Mouse (Mus musculus): ENCODE measurements around the gene Adamtsl1. TPM values are rescaled to one million over a fixed set of nuclear protein-coding genes. Genes with fewer than 3 reads are reported as not detected.
A peak's percentile ranks its signal among the peaks of the same experiment; 100 is the strongest.

The Adamtsl1 gene
- polyA plus RNA-seq, 1 experiment from 2014 or later: 6.9 TPM

DNA sequence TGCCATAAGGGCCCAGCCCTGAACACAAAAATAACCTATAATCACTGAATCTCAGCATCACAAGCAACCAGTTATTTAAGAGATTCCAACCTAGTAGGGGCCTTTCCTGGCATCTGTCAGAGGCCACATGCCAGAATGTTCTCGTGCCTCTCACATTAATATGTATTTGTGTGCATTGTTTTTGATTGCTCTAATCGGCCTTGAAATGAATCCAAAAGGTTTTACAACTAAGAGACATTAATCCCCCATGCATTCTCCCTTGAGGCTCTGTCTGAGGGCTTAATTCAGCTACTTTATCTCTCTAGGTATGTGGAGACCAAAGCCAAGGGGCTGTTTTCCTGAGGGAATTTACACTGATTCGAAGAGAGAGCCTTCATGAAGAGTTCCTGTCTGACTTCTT, 250.5 kb downstream of the Adamtsl1 start:
- DNase-seq (ENCODE audit: low spot score): no peak
- H3K9me3 ChIP-seq: no peaks in the 10 kb centered on the region
- H3K27ac ChIP-seq (replicated peaks): no peak overlapping the region
- H3K4me1 ChIP-seq: peaks cover 22% of the 10 kb centered on the region
- 67% methylated on average over 3 of the region's 3 CpGs for WGBS
- no peaks in the 10 kb centered on the region for H3K27me3 ChIP-seq (replicated peaks; ENCODE audit: low read depth, poor library complexity, severe bottlenecking)
- no peak overlapping the region for H3K4me3 ChIP-seq
- no peaks in the 10 kb centered on the region for H3K36me3 ChIP-seq (replicated peaks)

GRCm38 (mm10) chr4:85767666-85768065, 253.7 kb downstream of the Adamtsl1 start:
- DNase-seq (ENCODE audit: low spot score): no peak
- H3K27me3 ChIP-seq (replicated peaks; ENCODE audit: low read depth, poor library complexity, severe bottlenecking): no peaks in the 10 kb centered on the region
- H3K4me3 ChIP-seq: no peak overlapping the region
- H3K27ac ChIP-seq (replicated peaks): peak overlapping the region; percentile 69
- no peaks in the 10 kb centered on the region for H3K9me3 ChIP-seq
- no peaks in the 10 kb centered on the region for H3K36me3 ChIP-seq (replicated peaks)
- 58% methylated on average over 6 of the region's 6 CpGs for WGBS
- H3K4me1 ChIP-seq: peaks cover 28% of the 10 kb centered on the region

GRCm38 (mm10) chr4:85768107-85768506, 254.1 kb downstream of the Adamtsl1 start:
- DNase-seq (ENCODE audit: low spot score): peak; percentile 52
- 24% methylated on average over 5 of the region's 5 CpGs for WGBS
- Histone ChIP-seq H3K36me3 (replicated peaks) (no peaks in the 10 kb centered on the region), H3K4me3 (no peak overlapping the region), H3K27ac (replicated peaks) (peak overlapping the region; percentile 69), H3K9me3 (no peaks in the 10 kb centered on the region), H3K27me3 (replicated peaks; ENCODE audit: low read depth, poor library complexity, severe bottlenecking) (no peaks in the 10 kb centered on the region), H3K4me1 (peaks cover 28% of the 10 kb centered on the region)

- no peak for DNase-seq (ENCODE audit: low spot score)
- Histone ChIP-seq H3K4me3 (no peak overlapping the region), H3K27ac (replicated peaks) (no peak overlapping the region), H3K9me3 (no peaks in the 10 kb centered on the region), H3K4me1 (peaks cover 9% of the 10 kb centered on the region), H3K27me3 (replicated peaks; ENCODE audit: low read depth, poor library complexity, severe bottlenecking) (peaks cover 4% of the 10 kb centered on the region; the same call in 1 of the 2 replicates), H3K36me3 (replicated peaks) (no peaks in the 10 kb centered on the region)
- WGBS: 10% methylated on average over 5 of the region's 5 CpGs
These were observed 268.5 kb downstream of the Adamtsl1 start for GRCm38 (mm10) chr4:85782511-85782910.

DNA sequence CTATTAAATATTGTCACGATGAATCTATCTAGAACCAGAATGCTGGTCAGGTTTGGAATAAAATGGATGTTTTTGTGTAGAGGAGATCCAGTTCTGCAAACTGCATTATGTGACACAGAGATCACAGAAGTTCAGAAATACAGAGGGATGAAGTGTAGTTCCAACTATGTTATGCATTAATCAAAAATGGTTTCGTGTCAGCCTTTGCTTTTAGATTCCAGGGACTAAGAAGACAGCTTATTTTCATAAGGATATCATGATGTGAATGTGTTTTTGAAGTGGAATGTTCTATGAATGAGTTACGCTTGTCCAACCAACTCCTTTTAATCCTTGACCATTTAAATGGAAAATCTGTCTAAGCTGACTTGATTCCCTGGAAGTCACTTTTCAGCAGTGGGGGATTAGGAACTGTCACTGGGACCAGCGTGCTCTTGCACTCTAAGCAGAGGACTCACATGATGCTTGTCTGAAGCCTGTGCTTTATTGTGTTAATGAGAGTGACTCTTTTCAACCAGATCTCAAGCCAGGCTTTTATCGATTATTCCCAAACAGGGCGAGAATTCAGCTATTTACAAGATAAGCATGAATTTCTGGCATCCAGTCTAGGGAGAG, 269.9 kb downstream of the Adamtsl1 start:
- H3K4me1 ChIP-seq: peaks cover 9% of the 10 kb centered on the region
- H3K4me3 ChIP-seq: no peak overlapping the region
- no peaks in the 10 kb centered on the region for H3K9me3 ChIP-seq
- H3K27me3 ChIP-seq (replicated peaks; ENCODE audit: low read depth, poor library complexity, severe bottlenecking): peaks cover 4% of the 10 kb centered on the region; the same call in 1 of the 2 replicates
- H3K27ac ChIP-seq (replicated peaks): no peak overlapping the region
- 53% methylated on average over 6 of the region's 6 CpGs for WGBS
- H3K36me3 ChIP-seq (replicated peaks): no peaks in the 10 kb centered on the region
- no peak for DNase-seq (ENCODE audit: low spot score)

GRCm38 (mm10) chr4:85784428-85784827, 270.5 kb downstream of the Adamtsl1 start:
- H3K27me3 ChIP-seq (replicated peaks; ENCODE audit: low read depth, poor library complexity, severe bottlenecking): 0 out of 2 replicates have a peak, but pooled peaks cover 4% of the 10 kb centered on the region
- no peaks in the 10 kb centered on the region for H3K9me3 ChIP-seq
- DNase-seq (ENCODE audit: low spot score): no peak
- H3K4me3 ChIP-seq: no peak overlapping the region
- no peak overlapping the region for H3K27ac ChIP-seq (replicated peaks)
- peaks cover 9% of the 10 kb centered on the region for H3K4me1 ChIP-seq
- no peaks in the 10 kb centered on the region for H3K36me3 ChIP-seq (replicated peaks)
- 61% methylated on average over 4 of the region's 4 CpGs for WGBS

GRCm38 (mm10) chr4:85790226-85790625, 276.3 kb downstream of the Adamtsl1 start:
- Histone ChIP-seq H3K4me3 (no peak overlapping the region), H3K36me3 (replicated peaks) (no peaks in the 10 kb centered on the region), H3K27me3 (replicated peaks; ENCODE audit: low read depth, poor library complexity, severe bottlenecking) (no peaks in the 10 kb centered on the region), H3K27ac (replicated peaks) (no peak overlapping the region), H3K9me3 (no peaks in the 10 kb centered on the region), H3K4me1 (no peaks in the 10 kb centered on the region)
- 52% methylated on average over 2 of the region's 2 CpGs for WGBS
- DNase-seq (ENCODE audit: low spot score): peak; percentile 46

DNA sequence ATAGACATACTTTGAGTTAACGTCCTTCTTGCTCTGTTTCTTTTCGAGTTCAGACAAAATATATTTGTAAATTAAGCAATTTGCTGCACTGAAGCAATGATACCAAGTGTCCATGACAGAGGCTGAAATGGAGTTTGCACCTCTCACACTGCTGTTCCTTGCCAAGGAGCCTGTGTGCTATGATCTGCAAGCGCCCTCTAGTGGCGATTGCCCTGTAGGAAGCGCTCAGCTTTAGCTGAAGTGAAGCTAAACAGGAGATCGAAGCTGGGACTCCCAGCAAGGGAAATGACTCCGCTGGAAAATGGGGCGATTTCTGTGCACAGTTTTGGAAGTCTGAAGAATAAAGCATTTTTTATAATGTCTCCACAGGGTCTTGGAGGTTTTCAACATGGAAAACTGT, 287.8 kb downstream of the Adamtsl1 start:
- no peaks in the 10 kb centered on the region for H3K27me3 ChIP-seq (replicated peaks; ENCODE audit: low read depth, poor library complexity, severe bottlenecking)
- H3K36me3 ChIP-seq (replicated peaks): no peaks in the 10 kb centered on the region
- WGBS: 4% methylated on average over 8 of the region's 8 CpGs
- no peak overlapping the region for H3K27ac ChIP-seq (replicated peaks)
- no peak overlapping the region for H3K4me3 ChIP-seq
- peak; percentile 83 for DNase-seq (ENCODE audit: low spot score)
- H3K9me3 ChIP-seq: no peaks in the 10 kb centered on the region
- H3K4me1 ChIP-seq: no peaks in the 10 kb centered on the region

DNA sequence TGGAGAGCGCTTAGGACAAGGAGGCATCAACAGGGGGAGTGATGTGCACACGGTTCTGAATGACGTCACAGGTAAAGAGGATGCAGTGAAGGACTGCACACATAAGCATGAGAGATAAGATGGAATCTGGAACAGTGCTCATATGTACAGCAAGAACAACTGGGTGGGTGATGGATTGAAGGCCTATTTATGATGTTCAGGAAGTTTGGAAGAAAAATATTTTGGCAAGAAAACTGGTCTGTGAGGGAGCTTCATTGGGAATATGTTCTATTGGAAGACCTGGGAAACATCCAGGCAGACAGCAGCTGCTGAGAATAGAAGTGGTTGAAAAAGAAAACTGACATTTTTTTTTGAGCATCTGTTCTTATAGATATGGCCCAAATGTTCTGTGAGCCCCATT, 300.4 kb downstream of the Adamtsl1 start:
- no peaks in the 10 kb centered on the region for H3K4me1 ChIP-seq
- no peaks in the 10 kb centered on the region for H3K9me3 ChIP-seq
- no peaks in the 10 kb centered on the region for H3K27me3 ChIP-seq (replicated peaks; ENCODE audit: low read depth, poor library complexity, severe bottlenecking)
- no peaks in the 10 kb centered on the region for H3K36me3 ChIP-seq (replicated peaks)
- DNase-seq (ENCODE audit: low spot score): no peak
- H3K4me3 ChIP-seq: no peak overlapping the region
- 82% methylated on average over 3 of the region's 3 CpGs for WGBS
- no peak overlapping the region for H3K27ac ChIP-seq (replicated peaks)

DNA sequence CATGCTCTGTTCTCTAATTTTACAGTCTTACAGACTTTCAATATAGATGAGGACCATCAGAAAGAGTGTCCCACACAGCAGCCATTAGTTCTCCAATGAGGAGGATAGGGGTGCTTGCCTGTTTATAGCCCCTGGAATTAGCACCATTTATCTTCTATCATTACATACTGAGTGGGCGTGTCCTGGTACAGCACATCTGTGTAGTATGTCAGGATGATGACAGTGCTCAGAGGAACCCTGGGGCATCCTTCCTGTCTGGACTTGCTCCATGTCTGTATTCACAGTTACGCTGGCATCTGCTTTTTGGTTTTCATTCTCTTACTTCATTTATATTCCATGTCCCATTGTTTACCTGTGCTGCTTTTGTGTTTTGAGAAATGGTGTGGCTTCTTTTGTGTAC, 304.5 kb downstream of the Adamtsl1 start:
- no peaks in the 10 kb centered on the region for H3K27me3 ChIP-seq (replicated peaks; ENCODE audit: low read depth, poor library complexity, severe bottlenecking)
- no peak for DNase-seq (ENCODE audit: low spot score)
- no peaks in the 10 kb centered on the region for H3K9me3 ChIP-seq
- H3K36me3 ChIP-seq (replicated peaks): no peaks in the 10 kb centered on the region
- no peak overlapping the region for H3K27ac ChIP-seq (replicated peaks)
- H3K4me1 ChIP-seq: no peaks in the 10 kb centered on the region
- 72% methylated on average over 2 of the region's 2 CpGs for WGBS
- H3K4me3 ChIP-seq: no peak overlapping the region

DNA sequence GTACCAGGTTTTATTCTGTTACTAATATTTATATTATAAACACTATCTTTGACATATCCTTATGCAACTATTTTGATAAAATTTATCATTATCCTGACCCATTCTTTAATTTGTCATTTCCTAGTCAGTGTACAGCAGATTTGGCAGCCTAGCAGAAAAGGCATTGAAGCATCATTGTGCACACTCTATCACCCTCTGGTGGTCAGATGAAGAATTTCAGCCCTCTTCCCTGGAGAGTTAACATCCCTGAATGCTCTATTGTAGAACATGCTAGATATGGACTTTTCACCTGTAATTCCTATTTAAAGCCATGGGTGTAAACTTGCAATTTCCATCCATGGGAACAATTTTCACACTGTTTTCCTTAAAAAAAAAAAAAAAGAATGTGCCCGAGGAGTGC, 305.2 kb downstream of the Adamtsl1 start:
- Histone ChIP-seq H3K27ac (replicated peaks) (no peak overlapping the region), H3K4me3 (no peak overlapping the region), H3K4me1 (peaks cover 2% of the 10 kb centered on the region; the same call in 1 of the 2 replicates), H3K9me3 (no peaks in the 10 kb centered on the region), H3K27me3 (replicated peaks; ENCODE audit: low read depth, poor library complexity, severe bottlenecking) (no peaks in the 10 kb centered on the region), H3K36me3 (replicated peaks) (no peaks in the 10 kb centered on the region)
- WGBS: 81% methylated on average over 1 of the region's 1 CpGs
- DNase-seq (ENCODE audit: low spot score): peak; percentile 32

DNA sequence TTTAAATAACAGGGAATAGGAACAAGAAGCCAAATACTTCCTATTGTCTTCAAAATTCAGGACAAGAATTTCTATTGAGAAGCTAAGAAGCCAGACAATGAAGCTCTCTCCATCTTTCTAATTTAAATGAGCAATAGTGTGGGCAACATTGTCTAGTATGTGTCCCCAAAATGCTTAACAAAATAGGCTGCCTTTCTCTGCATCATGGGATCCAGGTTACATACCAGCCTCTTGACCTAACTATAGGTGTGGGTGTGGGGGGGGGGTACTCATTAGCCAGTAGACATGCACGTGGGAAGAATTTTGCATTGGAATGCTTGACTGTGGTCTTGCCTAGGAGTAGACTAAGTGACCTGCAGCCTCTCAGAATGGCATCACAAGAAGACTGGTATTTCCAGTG, 305.9 kb downstream of the Adamtsl1 start:
- 50% methylated on average over 1 of the region's 1 CpGs for WGBS
- H3K27ac ChIP-seq (replicated peaks): no peak overlapping the region
- no peaks in the 10 kb centered on the region for H3K9me3 ChIP-seq
- H3K36me3 ChIP-seq (replicated peaks): no peaks in the 10 kb centered on the region
- peaks cover 2% of the 10 kb centered on the region; the same call in 1 of the 2 replicates for H3K4me1 ChIP-seq
- no peak for DNase-seq (ENCODE audit: low spot score)
- H3K27me3 ChIP-seq (replicated peaks; ENCODE audit: low read depth, poor library complexity, severe bottlenecking): no peaks in the 10 kb centered on the region
- no peak overlapping the region for H3K4me3 ChIP-seq

DNA sequence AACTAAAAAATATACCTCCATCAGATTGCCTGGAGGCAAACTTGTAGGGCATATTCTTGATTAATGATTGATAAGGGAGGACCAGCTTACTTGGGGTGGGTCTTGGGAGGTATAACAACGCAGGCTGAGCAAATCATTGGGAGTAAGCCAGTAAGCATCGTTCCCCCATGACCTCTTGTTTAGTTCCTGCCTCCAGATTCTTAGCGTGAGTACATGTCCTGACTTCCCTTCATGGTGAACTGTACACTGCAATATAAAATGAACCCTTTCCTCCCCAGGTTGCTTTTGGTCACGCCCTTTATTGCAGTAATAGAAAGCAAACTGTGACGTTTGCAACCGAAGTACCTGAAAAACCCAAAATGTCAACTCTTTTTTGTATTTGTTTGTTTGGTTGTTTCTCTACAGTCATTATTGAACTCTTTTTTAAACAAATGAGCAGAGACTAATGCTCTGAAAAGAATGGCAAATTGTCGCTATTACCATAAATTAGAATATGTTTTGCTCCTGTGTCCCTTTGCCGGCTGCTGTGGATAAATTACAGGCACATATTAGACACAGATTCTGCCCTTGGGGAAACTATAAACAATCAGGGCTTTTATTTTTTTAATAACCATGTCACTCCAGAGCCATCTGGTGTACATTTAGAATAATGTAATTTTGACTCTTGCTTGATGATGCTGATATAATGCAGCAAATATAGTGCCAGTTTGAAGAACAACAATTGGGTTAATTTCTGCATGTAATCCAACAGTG, 310.2 kb downstream of the Adamtsl1 start:
- Histone ChIP-seq H3K36me3 (replicated peaks) (no peaks in the 10 kb centered on the region), H3K27me3 (replicated peaks; ENCODE audit: low read depth, poor library complexity, severe bottlenecking) (no peaks in the 10 kb centered on the region), H3K27ac (replicated peaks) (no peak overlapping the region), H3K4me1 (peaks cover 2% of the 10 kb centered on the region; the same call in 1 of the 2 replicates), H3K9me3 (no peaks in the 10 kb centered on the region), H3K4me3 (no peak overlapping the region)
- 69% methylated on average over 8 of the region's 8 CpGs for WGBS
- DNase-seq (ENCODE audit: low spot score): no peak
